In the genomic region with DNA sequence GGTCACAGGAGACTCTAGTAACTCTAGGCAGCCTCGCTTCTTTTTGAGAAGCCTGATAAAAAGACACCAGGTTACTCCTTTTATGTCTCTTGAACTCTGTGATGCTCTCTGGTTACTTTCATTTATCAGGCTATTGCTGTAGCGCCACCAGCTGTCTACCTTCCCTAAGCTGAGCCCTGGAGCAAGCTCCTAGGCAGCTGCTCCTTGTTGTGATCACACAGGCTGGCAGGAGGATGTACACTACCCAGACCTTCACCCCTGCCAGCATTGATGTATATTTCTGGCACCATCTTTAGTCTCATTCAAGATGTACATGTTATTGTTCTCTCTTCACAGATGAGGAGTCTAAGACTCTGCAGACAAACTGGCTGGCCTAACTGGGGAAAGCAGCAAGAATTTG, we compare ENCODE assay signal across 19 mouse cellular contexts. TPM values are rescaled to one million over a fixed set of nuclear protein-coding genes. Genes with fewer than 3 reads are reported as not detected.
"Had no signal": no experiment of that assay in that cellular context is flagged by ENCODE, and none has a peak within 500 bp of the region (broad histone marks: within the 10 kb centered on the region; RNA-seq: fewer than 3 reads in every experiment).

No protein-coding gene starts in this region.

- H3K27ac ChIP-seq: limb, embryonic 15.5 days; liver, embryonic 12.5 days; midbrain, embryonic 10.5 days; neural tube, embryonic 13.5 days had no signal

- H3K36me3 ChIP-seq: limb, embryonic 15.5 days; liver, embryonic 12.5 days; midbrain, embryonic 10.5 days; neural tube, embryonic 13.5 days had no signal

- H3K9ac ChIP-seq: limb, embryonic 15.5 days; liver, embryonic 12.5 days; lung, embryonic 14.5 days; neural tube, embryonic 13.5 days had no signal

- H3K27me3 ChIP-seq: limb, embryonic 15.5 days; liver, embryonic 12.5 days; neural tube, embryonic 13.5 days had no signal

- H3K4me1 ChIP-seq: midbrain, embryonic 10.5 days; neural tube, embryonic 13.5 days had no signal

- H3K4me3 ChIP-seq: limb, embryonic 15.5 days; liver, embryonic 12.5 days; midbrain, embryonic 10.5 days; neural tube, embryonic 13.5 days had no signal

- DNase-seq: kidney, adult 11 months; kidney, adult 9 months; kidney, postnatal 10 days; kidney, postnatal 4 days; layer of hippocampus, postnatal 36 days; lung, embryonic 14.5 days; lung, postnatal 10 days; lung, postnatal 4 days; midbrain, embryonic 14.5 days; retina, postnatal 1 day; right cerebral cortex, postnatal 4 days had no signal

RNA-seq across cellular contexts. Expression of a gene that starts 25.1 kb away (rescaled TPM):
- total RNA-seq: megakaryocyte, adult 5-6 weeks had no signal
- polyA plus RNA-seq: limb, embryonic 11.5 days; liver, embryonic 12.5 days; liver, embryonic 16.5 days; spleen, adult 2 months had no signal
